Mouse (Mus musculus) erythroid progenitor cell, adult 5-6 weeks (primary cell): Measurements from ENCODE around the gene Phf14. TPM values are rescaled to one million over a fixed set of nuclear protein-coding genes. Genes with fewer than 3 reads are reported as not detected.
"Not testable (repeated sequence)": the region's sequence is repeated elsewhere in the genome, so short reads cannot be mapped to it uniquely, and the experiment has no call there.

Experiments
- ATAC-seq: replicated peaks from 2 replicates; pipeline ENCODE4 v1.8.0; 2016; ENCODE audit warnings: moderate number of reproducible peaks, mild to moderate bottlenecking, moderate TSS enrichment, inconsistent platforms; ENCODE audit not compliant: poor library complexity, low FRiP score, severe bottlenecking
- total RNA-seq, 2 experiments: library from RNA; stranded (forward) in 1 of 2; stranded (reverse) in 1 of 2; fragments of 150-400 nt in 1 of 2; fragments of 186-747, 209-891 nt in 1 of 2; gene quantifications; 2 replicates each; pipeline versions ENCODE4 v1.2.3 to v1.2.4; 2015 to 2017; ENCODE audit warnings: low replicate concordance in 2 of 2

Gene Phf14
- total RNA-seq (2015; ENCODE audit: low replicate concordance), result 36.4 and 39.0 TPM in 2 replicates
- total RNA-seq (2017; ENCODE audit: low replicate concordance), result 33.7 and 44.5 TPM in 2 replicates

GRCm38 (mm10) chr6:11907269-11908032 is at the start of gene Phf14, which contains the start of gene Ndufa4:
Gene Phf14, plus strand, starts transcription at chr6:11907809.
Gene Ndufa4, minus strand, starts transcription at chr6:11907497.
- peak; percentile 94 for ATAC-seq

GRCm38 (mm10) chr6:11875364-11875763 is 32.2 kb upstream of the Phf14 start:
- ATAC-seq, result not testable (repeated sequence)

GRCm38 (mm10) chr6:11900809-11901310 is 6.7 kb upstream of the Phf14 start:
- no peak for ATAC-seq

GRCm38 (mm10) chr6:11906890-11907268 is 730 bp upstream of the Phf14 start:
- peak; percentile 58 for ATAC-seq

GRCm38 (mm10) chr6:11908170-11908569 is 561 bp downstream of the Phf14 start:
- ATAC-seq, result 0 out of 2 replicates have a peak, but pooled peaks have one; percentile 11

- peak; percentile 94 for ATAC-seq
Observed at GRCm38 (mm10) chr6:11925496-11926041, 18.0 kb downstream of the Phf14 start.

- peak; percentile 53 for ATAC-seq
Observed at GRCm38 (mm10) chr6:11926082-11926595, 18.5 kb downstream of the Phf14 start.

- no peak for ATAC-seq
Observed at GRCm38 (mm10) chr6:11927485-11927884, 19.9 kb downstream of the Phf14 start.

- no peak for ATAC-seq
Observed at GRCm38 (mm10) chr6:11933403-11933802, 25.8 kb downstream of the Phf14 start.

- ATAC-seq, result peak; percentile 75
Observed at GRCm38 (mm10) chr6:11940895-11941294, 33.3 kb downstream of the Phf14 start.

- ATAC-seq, result no peak
Observed at GRCm38 (mm10) chr6:11942089-11942488, 34.5 kb downstream of the Phf14 start.

- peak; percentile 57 for ATAC-seq
Observed at GRCm38 (mm10) chr6:11948100-11948499, 40.5 kb downstream of the Phf14 start.

- no peak for ATAC-seq
Observed at GRCm38 (mm10) chr6:11960172-11960571, 52.6 kb downstream of the Phf14 start.

GRCm38 (mm10) chr6:11993782-11994181 is 86.2 kb downstream of the Phf14 start:
- ATAC-seq, result no peak

GRCm38 (mm10) chr6:11998576-11998975 is 91.0 kb downstream of the Phf14 start:
- ATAC-seq, result no peak

GRCm38 (mm10) chr6:11999506-11999905 is 91.9 kb downstream of the Phf14 start:
- no peak for ATAC-seq

- no peak for ATAC-seq
Observed at GRCm38 (mm10) chr6:12005455-12005854, 97.8 kb downstream of the Phf14 start.

- no peak for ATAC-seq
Observed at GRCm38 (mm10) chr6:12006001-12006400, 98.4 kb downstream of the Phf14 start.

GRCm38 (mm10) chr6:12012103-12012502 is 104.5 kb downstream of the Phf14 start:
- ATAC-seq, result no peak

- ATAC-seq, result no peak
Observed at GRCm38 (mm10) chr6:12014035-12014434, 106.4 kb downstream of the Phf14 start.

GRCm38 (mm10) chr6:12014733-12015132 is 107.1 kb downstream of the Phf14 start:
- ATAC-seq, result no peak
